Mouse (Mus musculus) erythroblast, embryonic 14.5 days (primary cell): ENCODE measurements around the gene Adgra3.

Experiments
- GATA1 ChIP-seq: IDR thresholded peaks from 2 replicates; pipeline ENCODE4 v1.6.1; 2012; ENCODE audit warnings: low read length, inconsistent platforms, mixed read lengths
- TAL1 ChIP-seq: IDR thresholded peaks from 3 replicates; pipeline ENCODE4 v1.6.1; 2012; ENCODE audit warnings: low read length, inconsistent platforms, mixed read lengths

- no peak for TF ChIP-seq TAL1
- no peak for TF ChIP-seq GATA1
These were observed 43.6 kb downstream of the Adgra3 start for GRCm38 (mm10) chr5:50015147-50015697.
